Mouse (Mus musculus) heart, embryonic 11.5 days (tissue): ENCODE measurements around the gene Mpp1. TPM values are rescaled to one million over a fixed set of nuclear protein-coding genes. Genes with fewer than 3 reads are reported as not detected.

Source experiments
- ATAC-seq: fragments of 200-750 bp; cut with Nextera tagmentation; replicated peaks from 2 replicates; pipeline ENCODE4 v1.8.0; 2017; ENCODE audit warnings: moderate library complexity; ENCODE audit not compliant: insufficient number of reproducible peaks, low FRiP score, low TSS enrichment
- H3K27ac ChIP-seq: fragments of 300-500 bp; sonication (generic); 2 replicates; pipeline ENCODE4 v1.5.1; 2014; ENCODE audit warnings: mild to moderate bottlenecking, low read depth, low read length
- H3K27me3 ChIP-seq: fragments of 300-500 bp; sonication (generic); 2 replicates; pipeline ENCODE4 v1.6.1; 2014; ENCODE audit warnings: mild to moderate bottlenecking, low read length, mixed read lengths; ENCODE audit not compliant: control insufficient read depth, insufficient read depth
- H3K36me3 ChIP-seq: fragments of 300-500 bp; sonication (generic); 2 replicates; pipeline ENCODE4 v1.6.1; 2014; ENCODE audit warnings: mild to moderate bottlenecking, low read length, moderate library complexity, mixed read lengths; ENCODE audit not compliant: control insufficient read depth, insufficient read depth
- H3K4me1 ChIP-seq: fragments of 300-500 bp; sonication (generic); 2 replicates; pipeline ENCODE4 v1.6.1; 2014; ENCODE audit warnings: low read length; ENCODE audit not compliant: control insufficient read depth, insufficient read depth
- H3K4me2 ChIP-seq: fragments of 300-500 bp; sonication (generic); 2 replicates; pipeline ENCODE4 v1.6.1; 2014; ENCODE audit warnings: mild to moderate bottlenecking, moderate library complexity
- H3K4me3 ChIP-seq: fragments of 300-500 bp; sonication (generic); 2 replicates; pipeline ENCODE4 v1.5.1; 2014; ENCODE audit warnings: low read depth, low read length
- H3K9ac ChIP-seq: fragments of 300-500 bp; sonication (generic); 2 replicates; pipeline ENCODE4 v1.6.1; 2014; ENCODE audit warnings: mild to moderate bottlenecking, low read depth, low read length, moderate library complexity
- H3K9me3 ChIP-seq: fragments of 300-500 bp; sonication (generic); replicated peaks from 2 replicates; pipeline ENCODE4 v1.6.1; 2016; ENCODE audit warnings: low read length; ENCODE audit not compliant: control insufficient read depth
- WGBS: fragments of 180-500 bp; shearing (Covaris S2); extraction: QIAGEN DNeasy Blood & Tissue Kit; methylation state at CpG from one replicate; pipeline ENCODE4 v1.1.7; 2014; ENCODE audit not compliant: insufficient replicate concordance; 5-methylcytosine and 5-hydroxymethylcytosine counted together
- polyA plus RNA-seq: library from polyadenylated mRNA; unstranded; fragments of >200 nt; fragmentation: Nextera tagmentation; extraction: Ambion mirVana; gene quantifications from 2 replicates; pipeline ENCODE4 v1.2.1, GENCODE M21; 2014

Mpp1 gene
- polyA plus RNA-seq, 1 experiment from 2014 or later = 22.3 TPM

GRCm38 (mm10) chrX:75096163-75096770 is 34.5 kb downstream of the Mpp1 start:
- no peak for ATAC-seq
- H3K36me3 ChIP-seq = 0 out of 2 replicates have a peak, but pooled peaks cover 3% of the 10 kb centered on the region
- no peaks in the 10 kb centered on the region for H3K4me1 ChIP-seq
- H3K9ac ChIP-seq = peak overlapping the region; percentile 67
- no peaks in the 10 kb centered on the region for H3K9me3 ChIP-seq
- H3K4me3 ChIP-seq = peak overlapping the region; percentile 57
- H3K27ac ChIP-seq = peak overlapping the region; percentile 74
- WGBS = 19% methylated on average over 23 of the region's 23 CpGs
- H3K4me2 ChIP-seq = peak overlapping the region; percentile 62
- H3K27me3 ChIP-seq = no peaks in the 10 kb centered on the region

DNA sequence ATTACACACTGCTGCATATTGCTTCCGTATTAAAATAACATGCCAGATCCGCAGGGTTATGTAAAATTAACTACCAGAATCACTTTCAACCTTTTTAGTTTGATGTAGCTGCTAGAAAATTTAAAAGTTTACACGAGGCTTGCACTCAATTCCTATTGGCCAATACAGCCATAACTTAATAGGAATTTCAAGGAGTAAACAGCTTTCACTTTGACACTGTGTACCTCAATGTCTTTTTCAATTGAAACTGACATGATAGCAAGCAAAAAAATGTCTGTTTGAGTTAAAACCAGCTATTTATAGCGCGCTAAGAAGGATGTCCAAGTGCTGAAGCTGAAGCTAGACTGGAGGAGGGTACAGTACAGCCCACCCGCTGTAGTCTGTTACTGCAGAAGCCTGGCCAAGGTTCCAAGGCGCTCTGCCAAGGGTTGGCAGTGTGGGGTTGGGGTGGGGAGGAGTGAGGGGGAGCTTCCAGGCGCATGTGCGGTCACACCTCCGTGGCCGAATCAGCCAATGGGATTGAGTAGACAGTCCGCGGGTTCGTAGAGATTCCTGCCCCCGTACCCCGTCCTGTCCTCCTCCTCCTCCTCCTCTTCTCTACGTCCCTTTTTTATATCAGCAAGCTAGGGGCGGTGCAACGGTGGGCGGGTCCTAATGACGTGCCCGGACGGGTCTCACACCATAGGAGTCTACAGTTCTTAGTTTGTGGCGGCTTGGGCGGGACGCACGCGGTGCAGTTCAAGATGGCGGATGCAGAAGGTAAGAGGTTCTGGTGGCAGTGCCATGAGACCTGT is 35.2 kb downstream of the Mpp1 start, which contains the start of gene Dkc1:
Dkc1 (plus strand) TSS at position 486 of the 794 bp plus-strand sequence.
- WGBS = 15% methylated on average over 29 of the region's 29 CpGs
- no peaks in the 10 kb centered on the region for H3K4me1 ChIP-seq
- ATAC-seq = peak; percentile 100
- H3K9me3 ChIP-seq = no peaks in the 10 kb centered on the region
- H3K4me2 ChIP-seq = peak within 1 kb of the TSS; percentile 62
- H3K27me3 ChIP-seq = no peaks in the 10 kb centered on the region
- peak within 1 kb of the TSS; percentile 67 for H3K9ac ChIP-seq
- peak within 1 kb of the TSS; percentile 57 for H3K4me3 ChIP-seq
- H3K27ac ChIP-seq = peak within 1 kb of the TSS; percentile 74
- H3K36me3 ChIP-seq = 0 out of 2 replicates have a peak, but pooled peaks cover 3% of the 10 kb centered on the region

DNA sequence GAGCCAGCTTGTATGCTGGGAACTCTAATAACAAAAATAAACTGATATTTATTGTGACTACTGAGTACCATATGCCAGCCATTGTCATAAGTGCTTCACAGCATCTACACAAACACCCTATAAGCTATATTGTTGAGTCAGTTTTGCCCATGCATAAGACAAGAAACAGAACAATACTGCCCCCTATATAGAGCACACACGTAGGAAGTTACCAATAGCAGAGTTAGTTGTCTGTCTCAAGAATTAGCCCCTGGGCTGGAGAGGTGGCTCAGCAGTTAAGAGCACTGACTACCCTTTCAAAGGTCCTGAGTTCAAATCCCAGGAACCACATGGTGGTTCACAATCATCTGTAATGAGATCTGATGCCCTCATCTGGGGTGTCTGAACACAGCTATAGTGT is 45.2 kb downstream of the Mpp1 start:
- ATAC-seq = no peak
- H3K27ac ChIP-seq = no peak overlapping the region
- no peaks in the 10 kb centered on the region for H3K36me3 ChIP-seq
- H3K9ac ChIP-seq = no peak overlapping the region
- H3K27me3 ChIP-seq = no peaks in the 10 kb centered on the region
- H3K4me2 ChIP-seq = no peak overlapping the region
- 23% methylated on average over 1 of the region's 1 CpGs for WGBS
- no peak overlapping the region for H3K4me3 ChIP-seq
- H3K9me3 ChIP-seq = no peaks in the 10 kb centered on the region
- H3K4me1 ChIP-seq = no peaks in the 10 kb centered on the region

DNA sequence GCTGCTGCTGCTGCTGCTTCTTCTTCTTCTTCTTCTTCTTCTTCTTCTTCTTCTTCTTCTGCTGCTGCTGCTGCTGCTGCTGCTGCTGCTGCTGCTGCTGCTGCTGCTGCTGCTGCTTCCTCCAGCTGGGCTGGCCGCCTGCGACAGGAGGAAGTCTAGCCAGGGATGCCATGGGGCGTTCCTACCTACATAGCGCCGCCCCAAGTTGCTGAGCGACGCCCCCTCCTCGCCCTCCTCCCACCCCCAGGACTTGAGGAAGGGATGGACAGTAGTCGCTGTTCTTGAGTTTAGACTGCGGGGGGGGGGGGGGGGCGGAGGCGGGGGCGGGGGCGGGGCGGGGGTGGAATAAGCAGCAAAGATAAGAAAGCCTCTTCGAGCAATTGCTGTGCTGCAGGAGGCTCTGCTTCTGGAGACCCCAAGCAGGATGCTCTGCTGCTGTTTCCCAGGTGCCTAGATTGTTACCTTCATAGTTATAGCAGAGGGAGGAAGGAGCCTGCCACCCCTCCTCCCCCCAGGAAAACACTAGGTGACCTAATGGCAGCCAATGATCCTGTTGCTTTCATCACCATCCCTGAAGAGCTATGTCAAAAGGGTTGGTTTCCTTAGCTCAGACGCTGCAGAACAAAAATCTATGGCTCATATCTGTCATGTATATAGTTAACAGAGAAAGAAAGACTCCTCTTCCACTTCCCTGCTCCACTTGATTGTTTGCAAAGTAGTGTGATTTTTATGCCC is 45.9 kb downstream of the Mpp1 start, which contains the start of gene Gab3:
Gab3 (minus strand) TSS at position 685 of the 735 bp plus-strand sequence.
- peak; percentile 77; the same call in 1 of the 2 replicates for ATAC-seq
- 12% methylated on average over 8 of the region's 17 CpGs for WGBS
- Histone ChIP-seq H3K4me2 (peak within 1 kb of the TSS; percentile 64), H3K4me1 (no peaks in the 10 kb centered on the region), H3K9ac (peak within 1 kb of the TSS; percentile 65), H3K4me3 (peak within 1 kb of the TSS; percentile 53), H3K36me3 (no peaks in the 10 kb centered on the region), H3K9me3 (no peaks in the 10 kb centered on the region), H3K27me3 (no peaks in the 10 kb centered on the region), H3K27ac (no peak within 1 kb of the TSS)

- H3K4me1 ChIP-seq = no peaks in the 10 kb centered on the region
- peak; percentile 52; the same call in 1 of the 2 replicates for ATAC-seq
- H3K27me3 ChIP-seq = no peaks in the 10 kb centered on the region
- 22% methylated on average over 26 of the region's 26 CpGs for WGBS
- no peaks in the 10 kb centered on the region for H3K36me3 ChIP-seq
- H3K27ac ChIP-seq = no peak overlapping the region
- H3K9me3 ChIP-seq = no peaks in the 10 kb centered on the region
- peak overlapping the region; percentile 64 for H3K4me2 ChIP-seq
- peak overlapping the region; percentile 53 for H3K4me3 ChIP-seq
- peak overlapping the region; percentile 65 for H3K9ac ChIP-seq
These were observed 46.6 kb downstream of the Mpp1 start for GRCm38 (mm10) chrX:75083982-75084773.

- H3K27ac ChIP-seq = no peak overlapping the region
- no peaks in the 10 kb centered on the region for H3K9me3 ChIP-seq
- no peaks in the 10 kb centered on the region for H3K27me3 ChIP-seq
- H3K4me1 ChIP-seq = no peaks in the 10 kb centered on the region
- no peak for ATAC-seq
- H3K9ac ChIP-seq = no peak overlapping the region
- WGBS = 55% methylated on average over 2 of the region's 2 CpGs
- H3K36me3 ChIP-seq = no peaks in the 10 kb centered on the region
- H3K4me2 ChIP-seq = no peak overlapping the region
- no peak overlapping the region for H3K4me3 ChIP-seq
These were observed 48.5 kb downstream of the Mpp1 start for GRCm38 (mm10) chrX:75082351-75082750.
